Mouse (Mus musculus): Measurements from ENCODE around the gene Ddc. TPM values are rescaled to one million over a fixed set of nuclear protein-coding genes. Genes with fewer than 3 reads are reported as not detected.

Gene Ddc
- polyA plus RNA-seq, 1 experiment from 2014 or later = 10.2 TPM

- WGBS = 83% methylated on average over 6 of the region's 6 CpGs
- H3K4me1 ChIP-seq (ENCODE audit: control insufficient read depth, insufficient read depth, low read length) = peaks cover 54% of the 10 kb centered on the region
- H3K4me3 ChIP-seq (ENCODE audit: low read depth, low read length) = no peak overlapping the region
- H3K36me3 ChIP-seq (ENCODE audit: control insufficient read depth, insufficient read depth, low read length) = no peaks in the 10 kb centered on the region
- 0 out of 2 replicates have a peak overlapping the region, but pooled peaks have one; percentile 39 for H3K27ac ChIP-seq (replicated peaks; ENCODE audit: low read depth, low read length)
- H3K4me2 ChIP-seq (ENCODE audit: low read depth, severe bottlenecking) = no peak overlapping the region
- ATAC-seq (ENCODE audit: insufficient number of reproducible peaks, low FRiP score, low TSS enrichment, low read depth) (no peak), DNase-seq (ENCODE audit: low spot score) (no peak)
- no peaks in the 10 kb centered on the region for H3K27me3 ChIP-seq (ENCODE audit: control insufficient read depth, insufficient read depth, low read length)
- H3K9ac ChIP-seq (ENCODE audit: low read length) = no peak overlapping the region
- no peaks in the 10 kb centered on the region for H3K9me3 ChIP-seq (ENCODE audit: control insufficient read depth, low read length)
These were observed 72.3 kb downstream of the Ddc start for GRCm38 (mm10) chr11:11825670-11826069.

DNA sequence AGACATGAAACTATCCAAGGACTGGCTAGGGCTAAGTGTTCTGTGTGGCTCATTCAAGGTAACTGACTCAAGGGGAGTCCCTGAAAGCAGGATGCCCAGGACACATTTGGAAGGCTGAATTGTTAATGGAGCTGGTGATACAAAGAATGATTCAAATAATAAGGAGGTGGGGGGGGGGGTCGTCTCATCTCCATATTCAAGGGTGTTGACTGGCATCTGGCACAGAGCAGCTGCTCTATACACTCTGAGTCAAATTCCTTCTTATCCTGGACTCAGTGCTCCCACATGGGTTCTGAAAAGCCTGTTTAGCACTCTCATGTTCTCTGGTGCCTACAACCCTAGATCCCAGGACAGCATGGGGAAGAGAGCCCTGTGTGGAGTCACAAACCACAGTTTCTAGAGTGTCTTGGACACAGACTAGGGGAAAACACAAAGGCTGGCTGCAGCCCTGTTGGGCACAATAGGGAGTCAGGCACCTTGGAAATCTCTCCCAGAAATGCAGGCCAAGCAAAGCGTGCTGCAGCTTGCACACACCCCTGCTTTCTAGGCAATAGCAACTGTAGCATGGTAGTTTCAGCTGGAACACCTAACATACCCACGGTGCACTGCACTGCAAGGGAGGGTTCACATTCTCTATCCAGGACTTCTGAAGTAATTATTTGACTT lies 72.8 kb downstream of the Ddc start:
- H3K27ac ChIP-seq (replicated peaks; ENCODE audit: low read depth, low read length) = peak overlapping the region; percentile 45; the same call in 1 of the 2 replicates
- DNase-seq (ENCODE audit: low spot score) (no peak), ATAC-seq (ENCODE audit: insufficient number of reproducible peaks, low FRiP score, low TSS enrichment, low read depth) (no peak)
- H3K27me3 ChIP-seq (ENCODE audit: control insufficient read depth, insufficient read depth, low read length) = no peaks in the 10 kb centered on the region
- no peak overlapping the region for H3K4me3 ChIP-seq (ENCODE audit: low read depth, low read length)
- H3K9ac ChIP-seq (ENCODE audit: low read length) = no peak overlapping the region
- H3K36me3 ChIP-seq (ENCODE audit: control insufficient read depth, insufficient read depth, low read length) = no peaks in the 10 kb centered on the region
- peaks cover 51% of the 10 kb centered on the region for H3K4me1 ChIP-seq (ENCODE audit: control insufficient read depth, insufficient read depth, low read length)
- H3K4me2 ChIP-seq (ENCODE audit: low read depth, severe bottlenecking) = no peak overlapping the region
- WGBS = 61% methylated on average over 3 of the region's 3 CpGs
- no peaks in the 10 kb centered on the region for H3K9me3 ChIP-seq (ENCODE audit: control insufficient read depth, low read length)

DNA sequence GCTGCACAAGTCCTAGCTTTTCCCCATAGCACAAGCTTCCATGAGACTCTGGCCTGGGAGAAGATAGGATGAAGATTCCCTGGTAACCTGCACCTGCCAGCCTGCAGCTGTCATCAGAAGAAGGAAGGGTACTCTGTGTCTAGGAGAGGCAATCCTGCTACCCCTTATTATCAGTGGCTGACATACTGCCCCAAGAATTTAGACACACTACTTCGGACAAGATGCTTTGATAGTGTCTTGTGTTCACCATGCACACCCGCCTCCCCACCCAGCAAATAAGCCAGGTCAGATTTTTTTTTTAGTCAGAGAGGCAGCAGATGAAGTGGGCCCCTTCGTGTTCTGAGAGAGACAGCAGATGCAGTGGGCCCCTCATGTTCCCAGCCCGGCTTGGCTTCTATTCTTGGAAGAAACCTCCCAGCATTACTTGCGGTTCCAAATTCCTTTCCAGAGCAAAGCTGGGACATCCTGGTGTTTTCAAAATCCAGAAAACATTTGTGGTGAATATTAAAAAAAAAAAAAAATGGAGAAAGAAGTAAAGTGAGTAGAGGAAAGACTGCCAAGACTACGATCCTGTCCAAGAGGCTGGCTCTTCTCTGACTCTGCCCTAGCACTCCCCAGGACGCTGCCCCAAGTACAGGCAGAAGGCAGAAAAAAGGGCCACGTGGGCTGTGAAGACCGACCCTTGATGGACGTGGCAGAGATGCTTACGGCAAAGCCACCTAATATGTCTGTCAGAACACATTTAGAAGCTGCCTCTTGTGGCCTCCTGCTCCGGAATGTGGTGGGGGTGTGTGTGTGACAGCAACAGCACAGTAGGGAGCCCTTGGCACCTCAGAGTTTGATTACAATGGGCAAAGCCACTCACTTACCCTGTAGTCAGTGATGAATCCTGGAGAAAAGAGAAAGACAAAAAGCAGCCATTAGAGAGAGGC lies 73.7 kb downstream of the Ddc start:
- Histone ChIP-seq H3K27me3 (ENCODE audit: control insufficient read depth, insufficient read depth, low read length) (no peaks in the 10 kb centered on the region), H3K27ac (replicated peaks; ENCODE audit: low read depth, low read length) (peak overlapping the region; percentile 47; the same call in 1 of the 2 replicates), H3K9ac (ENCODE audit: low read length) (no peak overlapping the region), H3K9me3 (ENCODE audit: control insufficient read depth, low read length) (no peaks in the 10 kb centered on the region), H3K4me2 (ENCODE audit: low read depth, severe bottlenecking) (no peak overlapping the region), H3K4me1 (ENCODE audit: control insufficient read depth, insufficient read depth, low read length) (peaks cover 45% of the 10 kb centered on the region), H3K4me3 (ENCODE audit: low read depth, low read length) (no peak overlapping the region), H3K36me3 (ENCODE audit: control insufficient read depth, insufficient read depth, low read length) (no peaks in the 10 kb centered on the region)
- no peak for ATAC-seq (ENCODE audit: insufficient number of reproducible peaks, low FRiP score, low TSS enrichment, low read depth)
- 34% methylated on average over 12 of the region's 12 CpGs for WGBS
- DNase-seq (ENCODE audit: low spot score) = no peak

DNA sequence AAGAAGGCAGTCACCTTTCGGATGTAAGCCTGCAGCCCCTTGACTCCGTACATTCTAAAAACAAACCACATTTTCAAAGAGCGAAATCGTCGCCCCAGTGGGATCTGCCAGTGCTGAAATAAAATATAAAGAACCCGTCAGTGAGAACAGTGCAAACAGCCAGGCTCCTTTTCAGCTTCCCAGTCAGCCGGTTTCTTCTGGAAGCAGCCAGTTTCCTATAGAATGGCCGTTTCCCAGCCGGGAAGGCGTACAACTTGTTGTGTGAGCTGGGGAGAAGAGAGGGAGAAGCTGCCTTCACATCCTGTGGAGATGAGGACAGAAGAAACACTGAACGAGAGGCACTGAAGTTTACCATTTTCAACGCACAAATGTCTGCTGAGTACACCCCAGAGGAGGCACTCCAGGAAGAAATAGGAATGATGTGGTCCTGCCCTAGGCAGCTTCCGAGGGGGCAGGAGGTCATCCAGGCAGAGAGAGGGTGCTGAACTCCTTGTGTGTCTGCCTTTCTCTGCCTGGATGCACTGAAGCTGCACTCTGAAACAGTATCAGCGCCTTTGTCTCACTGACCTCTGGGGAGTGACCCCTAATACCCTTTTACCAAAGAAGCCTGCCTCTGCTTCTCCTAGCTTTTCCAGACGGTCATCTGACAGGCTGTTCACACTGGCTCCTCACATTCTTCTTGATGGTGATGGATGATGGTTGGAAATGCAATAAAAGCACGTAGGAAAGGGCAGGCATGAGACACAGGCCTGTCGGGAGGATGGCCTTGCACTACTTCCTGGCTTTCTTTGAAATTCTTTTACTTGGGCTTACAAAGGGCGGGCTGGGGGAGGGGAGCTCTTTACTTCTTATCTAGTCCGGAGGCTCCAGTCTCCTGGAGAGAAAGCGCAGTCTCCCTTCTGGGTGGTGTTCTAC lies 75.5 kb downstream of the Ddc start:
- no peaks in the 10 kb centered on the region for H3K9me3 ChIP-seq (ENCODE audit: control insufficient read depth, low read length)
- no peak overlapping the region for H3K4me3 ChIP-seq (ENCODE audit: low read depth, low read length)

DNA sequence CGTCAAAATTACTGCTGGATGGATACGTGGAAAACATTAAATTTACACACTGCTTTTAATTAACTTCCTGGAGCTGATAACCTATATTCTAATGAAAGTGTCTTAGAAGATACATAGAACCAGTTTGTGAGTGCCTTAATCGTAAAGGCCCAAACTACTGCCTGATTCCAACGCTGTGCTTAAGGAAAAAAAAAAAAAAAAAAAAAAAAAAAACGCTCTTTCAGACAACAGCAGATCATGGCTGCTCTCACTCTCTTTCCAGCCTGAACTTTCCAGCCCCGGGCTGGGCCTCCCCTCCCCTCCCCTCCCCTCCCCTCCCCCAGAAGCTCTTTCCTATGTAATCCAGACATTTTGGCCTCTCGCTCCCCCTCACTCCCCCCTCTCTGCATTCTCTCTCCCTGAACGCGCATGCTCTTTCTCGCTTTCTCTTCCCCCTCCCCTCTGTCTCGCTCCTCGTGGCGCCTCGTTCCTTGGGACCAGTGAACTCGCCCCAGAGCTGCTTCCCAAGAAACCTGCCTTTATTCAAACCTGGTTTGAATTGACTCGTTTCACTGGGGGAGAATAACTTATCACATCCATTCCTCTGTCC lies 76.5 kb downstream of the Ddc start:
- H3K27me3 ChIP-seq (ENCODE audit: control insufficient read depth, insufficient read depth, low read length) = no peaks in the 10 kb centered on the region
- H3K4me3 ChIP-seq (ENCODE audit: low read depth, low read length) = no peak overlapping the region
- ATAC-seq (ENCODE audit: insufficient number of reproducible peaks, low FRiP score, low TSS enrichment, low read depth) (peak; percentile 87), DNase-seq (ENCODE audit: low spot score) (peak; percentile 89)
- H3K9ac ChIP-seq (ENCODE audit: low read length) = peak overlapping the region; percentile 59; the same call in 1 of the 2 replicates
- no peak overlapping the region for H3K4me2 ChIP-seq (ENCODE audit: low read depth, severe bottlenecking)
- whole genome bisulfite sequencing = under 1% methylated on average over 16 of the region's 16 CpGs
- peaks cover 27% of the 10 kb centered on the region for H3K4me1 ChIP-seq (ENCODE audit: control insufficient read depth, insufficient read depth, low read length)
- H3K9me3 ChIP-seq (ENCODE audit: control insufficient read depth, low read length) = no peaks in the 10 kb centered on the region
- H3K36me3 ChIP-seq (ENCODE audit: control insufficient read depth, insufficient read depth, low read length) = no peaks in the 10 kb centered on the region
- H3K27ac ChIP-seq (replicated peaks; ENCODE audit: low read depth, low read length) = peak overlapping the region; percentile 97

More for the DNA sequence above, 75.5 kb downstream of the Ddc start:
- WGBS = 6% methylated on average over 20 of the region's 20 CpGs
- ATAC-seq (ENCODE audit: insufficient number of reproducible peaks, low FRiP score, low TSS enrichment, low read depth) (peak; percentile 6; the same call in 1 of the 2 replicates), DNase-seq (ENCODE audit: low spot score) (peak; percentile 69)
- H3K4me1 ChIP-seq (ENCODE audit: control insufficient read depth, insufficient read depth, low read length) = peaks cover 32% of the 10 kb centered on the region
- no peak overlapping the region for H3K4me2 ChIP-seq (ENCODE audit: low read depth, severe bottlenecking)
- peak overlapping the region; percentile 59 for H3K9ac ChIP-seq (ENCODE audit: low read length)
- H3K27me3 ChIP-seq (ENCODE audit: control insufficient read depth, insufficient read depth, low read length) = no peaks in the 10 kb centered on the region
- H3K27ac ChIP-seq (replicated peaks; ENCODE audit: low read depth, low read length) = peak overlapping the region; percentile 97
- H3K36me3 ChIP-seq (ENCODE audit: control insufficient read depth, insufficient read depth, low read length) = no peaks in the 10 kb centered on the region

- DNase-seq (ENCODE audit: low spot score) = peak; percentile 45
- H3K4me1 ChIP-seq (ENCODE audit: control insufficient read depth, insufficient read depth, low read length) = peaks cover 27% of the 10 kb centered on the region
These were observed 77.2 kb downstream of the Ddc start for GRCm38 (mm10) chr11:11820737-11821136.

GRCm38 (mm10) chr11:11820251-11820650 lies 77.7 kb downstream of the Ddc start:
- no peaks in the 10 kb centered on the region for H3K9me3 ChIP-seq (ENCODE audit: control insufficient read depth, low read length)
- H3K27ac ChIP-seq (replicated peaks; ENCODE audit: low read depth, low read length) = peak overlapping the region; percentile 63; the same call in 1 of the 2 replicates
- DNase-seq (ENCODE audit: low spot score) (peak; percentile 88), ATAC-seq (ENCODE audit: insufficient number of reproducible peaks, low FRiP score, low TSS enrichment, low read depth) (peak; percentile 41; the same call in 1 of the 2 replicates)
- peaks cover 27% of the 10 kb centered on the region for H3K4me1 ChIP-seq (ENCODE audit: control insufficient read depth, insufficient read depth, low read length)
- no peaks in the 10 kb centered on the region for H3K36me3 ChIP-seq (ENCODE audit: control insufficient read depth, insufficient read depth, low read length)
- H3K4me3 ChIP-seq (ENCODE audit: low read depth, low read length) = no peak overlapping the region
- H3K9ac ChIP-seq (ENCODE audit: low read length) = no peak overlapping the region
- 4% methylated on average over 2 of the region's 2 CpGs for WGBS
- H3K4me2 ChIP-seq (ENCODE audit: low read depth, severe bottlenecking) = no peak overlapping the region
- H3K27me3 ChIP-seq (ENCODE audit: control insufficient read depth, insufficient read depth, low read length) = no peaks in the 10 kb centered on the region

More at GRCm38 (mm10) chr11:11820737-11821136, 77.2 kb downstream of the Ddc start:
- no peak overlapping the region for H3K4me3 ChIP-seq (ENCODE audit: low read depth, low read length)
- H3K4me2 ChIP-seq (ENCODE audit: low read depth, severe bottlenecking) = no peak overlapping the region
- ATAC-seq (ENCODE audit: insufficient number of reproducible peaks, low FRiP score, low TSS enrichment, low read depth) = no peak
- no peaks in the 10 kb centered on the region for H3K9me3 ChIP-seq (ENCODE audit: control insufficient read depth, low read length)
- 43% methylated on average over 3 of the region's 3 CpGs for WGBS
- no peaks in the 10 kb centered on the region for H3K27me3 ChIP-seq (ENCODE audit: control insufficient read depth, insufficient read depth, low read length)
- peak overlapping the region; percentile 63 for H3K27ac ChIP-seq (replicated peaks; ENCODE audit: low read depth, low read length)
- no peak overlapping the region for H3K9ac ChIP-seq (ENCODE audit: low read length)
- H3K36me3 ChIP-seq (ENCODE audit: control insufficient read depth, insufficient read depth, low read length) = no peaks in the 10 kb centered on the region
